Mouse (Mus musculus) heart, postnatal 0 days (tissue): ENCODE measurements around the gene Gm49394.

Experiments
- CTCF ChIP-seq: IDR thresholded peaks from 2 replicates; pipeline ENCODE4 v1.5.1; 2016; ENCODE audit warnings: antibody characterized with exemption, control low read depth, low read depth
- EP300 ChIP-seq: IDR thresholded peaks from 2 replicates; pipeline ENCODE4 v1.6.1; 2016; ENCODE audit warnings: antibody characterized with exemption, low read depth

DNA sequence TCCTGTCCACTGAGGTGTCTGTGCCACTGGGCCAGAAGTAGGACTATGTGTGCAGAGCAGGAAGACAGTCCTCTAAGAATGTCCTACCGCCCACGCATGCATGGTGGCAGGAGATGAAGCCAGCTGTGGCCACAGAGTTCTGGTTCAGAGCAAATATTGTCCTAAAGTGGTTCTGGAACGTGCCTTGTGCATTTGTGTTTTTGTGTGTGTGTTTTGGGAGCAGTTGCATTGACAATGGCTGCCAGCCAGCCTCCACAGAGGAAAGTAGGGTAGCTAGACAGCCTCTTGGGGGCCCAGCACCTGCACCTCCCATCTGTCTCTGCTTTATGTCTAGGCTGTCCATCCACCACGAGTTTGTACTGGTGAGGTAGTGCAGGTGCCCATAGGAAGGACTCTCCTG lies 47.6 kb downstream of the Gm49394 start:
- no peak for TF ChIP-seq CTCF
- no peak for TF ChIP-seq EP300
